Mouse (Mus musculus): Measurements from ENCODE around the gene Tent2. TPM values are rescaled to one million over a fixed set of nuclear protein-coding genes. Genes with fewer than 3 reads are reported as not detected.

Gene Tent2
- polyA plus RNA-seq, 1 experiment from 2014 or later: 70.8 TPM

GRCm38 (mm10) chr13:93098596-93098995 lies 93.6 kb downstream of the Tent2 start:
- WGBS: 76% methylated on average over 3 of the region's 3 CpGs
- Histone ChIP-seq H3K9me3 (ENCODE audit: control insufficient read depth, low read length) (no peaks in the 10 kb centered on the region), H3K9ac (ENCODE audit: low read depth, low read length) (no peak overlapping the region), H3K4me2 (ENCODE audit: low read depth, low read length) (no peak overlapping the region), H3K27ac (replicated peaks; ENCODE audit: low read depth, low read length) (no peak overlapping the region), H3K36me3 (ENCODE audit: control insufficient read depth, insufficient read depth, low read length) (no peaks in the 10 kb centered on the region), H3K4me3 (ENCODE audit: low read depth, low read length) (no peak overlapping the region), H3K4me1 (ENCODE audit: control insufficient read depth, insufficient read depth, low read length) (no peaks in the 10 kb centered on the region), H3K27me3 (replicated peaks; ENCODE audit: control insufficient read depth, insufficient read depth, low read length) (no peaks in the 10 kb centered on the region)
- DNase-seq (ENCODE audit: low spot score) (no peak), ATAC-seq (ENCODE audit: low read depth) (no peak)

GRCm38 (mm10) chr13:93096643-93097042 lies 95.5 kb downstream of the Tent2 start:
- H3K4me1 ChIP-seq (ENCODE audit: control insufficient read depth, insufficient read depth, low read length): no peaks in the 10 kb centered on the region
- H3K4me2 ChIP-seq (ENCODE audit: low read depth, low read length): no peak overlapping the region
- H3K27me3 ChIP-seq (replicated peaks; ENCODE audit: control insufficient read depth, insufficient read depth, low read length): no peaks in the 10 kb centered on the region
- H3K36me3 ChIP-seq (ENCODE audit: control insufficient read depth, insufficient read depth, low read length): no peaks in the 10 kb centered on the region
- H3K27ac ChIP-seq (replicated peaks; ENCODE audit: low read depth, low read length): no peak overlapping the region
- no peaks in the 10 kb centered on the region for H3K9me3 ChIP-seq (ENCODE audit: control insufficient read depth, low read length)
- ATAC-seq (ENCODE audit: low read depth) (no peak), DNase-seq (ENCODE audit: low spot score) (no peak)
- H3K4me3 ChIP-seq (ENCODE audit: low read depth, low read length): no peak overlapping the region
- H3K9ac ChIP-seq (ENCODE audit: low read depth, low read length): no peak overlapping the region
- WGBS: 92% methylated on average over 6 of the region's 6 CpGs

Other genes starting within 250 kb of the Tent2 start
- gene Cmya5, start 47.7 kb downstream of the Tent2 start, polyA plus RNA-seq (2014; fragmentation: Nextera tagmentation; extraction: Ambion mirVana): 1.8 and 3.5 TPM in 2 replicates
- 8.7 and 9.1 TPM in 2 replicates for gene Homer1, start 107.2 kb upstream of the Tent2 start, polyA plus RNA-seq (2014; fragmentation: Nextera tagmentation; extraction: Ambion mirVana)